Mouse (Mus musculus): ENCODE results near the gene Il1b.

DNA sequence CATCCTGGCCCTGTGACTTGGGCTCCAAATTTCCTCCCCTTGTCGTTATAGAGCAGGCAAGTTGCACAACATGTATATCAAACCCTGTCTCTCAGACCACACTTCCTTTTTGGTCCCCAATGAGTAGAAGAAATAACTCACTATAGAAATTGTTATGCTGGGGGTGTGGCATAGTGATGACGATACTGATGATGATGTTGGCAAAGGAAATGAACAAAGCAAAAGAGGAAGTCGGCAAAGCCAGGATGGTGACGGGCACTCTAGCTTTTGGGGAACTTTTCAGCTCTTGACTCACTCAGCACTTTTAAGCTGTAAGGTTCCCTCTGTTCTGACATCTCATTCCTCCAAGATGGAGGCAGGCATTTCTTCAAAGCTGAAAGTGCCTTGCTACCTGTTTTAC lies 2.4 kb upstream of the Il1b start:
- TF ChIP-seq CTCF (IDR thresholded peaks at IDR 0.05; ENCODE audit: borderline replicate concordance, insufficient read depth, low read length) (no peak), POLR2A (IDR thresholded peaks at IDR 0.05; ENCODE audit: low read depth, low read length) (no peak)

Data from embryonic fibroblast, embryonic 13.5 days (primary cell).